Mouse (Mus musculus): ENCODE data around the gene Gna12. TPM values are rescaled to one million over a fixed set of nuclear protein-coding genes. Genes with fewer than 3 reads are reported as not detected.

Gene Gna12
- polyA plus RNA-seq, 1 experiment, result 2.3 TPM

DNA sequence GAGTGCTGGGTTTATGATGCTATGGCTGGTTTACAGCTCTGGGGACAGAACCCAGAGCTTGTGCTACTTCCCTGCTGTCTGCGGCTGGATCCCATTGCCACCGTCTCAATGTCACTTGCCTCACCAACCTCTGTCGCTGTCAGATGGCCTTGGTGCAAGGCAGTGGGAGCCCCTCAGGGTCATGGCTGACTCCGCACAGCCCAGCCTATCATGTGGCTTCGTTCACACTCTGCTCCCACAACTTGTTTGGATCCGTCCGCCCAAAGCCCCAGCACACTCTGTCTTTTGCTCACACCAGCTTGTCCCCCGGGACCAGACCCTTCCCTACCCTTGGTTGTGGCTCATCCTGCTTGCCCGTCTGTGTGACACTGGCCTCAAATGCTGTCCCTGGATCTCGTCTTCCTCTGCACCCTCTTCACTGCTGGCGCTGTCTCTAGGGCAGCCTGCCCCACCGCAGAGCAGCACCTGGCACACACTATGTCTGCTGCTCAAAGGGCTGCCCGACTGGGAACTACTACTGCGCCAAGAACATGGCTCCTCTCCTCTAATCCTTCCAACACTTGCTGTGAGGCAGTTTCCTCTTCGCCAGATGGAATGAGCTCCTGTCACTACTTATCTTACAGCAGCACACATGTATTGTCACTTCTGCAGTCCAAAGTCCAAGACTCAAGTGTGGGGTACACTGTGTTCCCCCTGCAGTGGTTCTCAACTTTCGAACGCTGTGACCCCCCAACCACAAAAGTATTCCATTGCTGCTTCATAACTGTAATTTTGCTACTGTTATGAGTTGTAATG, 103.1 kb downstream of the Gna12 start:
- no peaks in the 10 kb centered on the region for H3K9me3 ChIP-seq (ENCODE audit: control insufficient read depth, low read length)
- TF ChIP-seq GATA1 (IDR thresholded peaks at IDR 0.05; ENCODE audit: low read length) (no peak), TAL1 (IDR thresholded peaks at IDR 0.05; ENCODE audit: low read length) (no peak)
- H3K36me3 ChIP-seq (ENCODE audit: control insufficient read depth), result no peaks in the 10 kb centered on the region
- no peaks in the 10 kb centered on the region; the same call in 1 of the 2 replicates for H3K27me3 ChIP-seq (ENCODE audit: control insufficient read depth)
- H3K4me3 ChIP-seq (replicated peaks), result no peak overlapping the region
- peaks cover 9% of the 10 kb centered on the region for H3K4me1 ChIP-seq (ENCODE audit: control insufficient read depth)

DNA sequence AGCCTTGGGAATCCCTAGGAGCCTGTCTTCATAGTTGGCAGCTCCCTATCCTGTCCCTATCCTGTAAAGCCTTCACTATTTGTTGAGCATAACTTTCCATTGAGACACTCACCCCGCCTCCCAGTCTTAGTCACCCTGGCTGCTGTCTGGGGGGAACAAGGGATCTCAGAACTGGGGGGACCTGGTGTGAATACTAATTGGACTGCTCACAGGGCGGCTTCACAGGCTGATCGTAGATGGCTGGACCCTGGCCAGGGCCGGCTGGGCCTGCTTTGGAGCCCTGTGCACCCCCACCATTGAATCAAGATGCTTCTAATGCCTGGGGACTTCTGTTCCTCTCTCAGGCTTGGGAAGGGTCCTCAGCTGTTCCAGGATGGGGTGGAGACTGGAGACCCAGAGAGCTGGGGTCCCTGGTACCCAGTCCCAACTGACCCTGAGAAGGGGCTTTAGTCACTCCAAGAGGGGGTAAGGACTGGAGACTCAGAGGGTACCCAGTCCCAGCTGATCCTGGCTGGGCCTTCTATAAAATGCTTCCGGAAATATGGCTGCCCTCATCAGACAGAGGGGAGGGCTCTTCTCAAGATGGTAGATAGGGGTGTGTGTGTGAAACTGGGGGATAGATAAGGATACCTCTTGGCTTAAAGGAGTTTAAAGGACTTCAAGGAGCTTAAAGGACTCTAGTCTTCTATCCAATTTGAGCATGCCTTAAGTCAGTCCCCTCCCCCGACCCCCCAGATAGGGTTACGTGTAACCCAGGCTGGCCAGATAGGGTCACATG, 104.0 kb downstream of the Gna12 start:
- Histone ChIP-seq H3K27me3 (ENCODE audit: control insufficient read depth) (no peaks in the 10 kb centered on the region; the same call in 1 of the 2 replicates), H3K4me3 (replicated peaks) (no peak overlapping the region), H3K9me3 (ENCODE audit: control insufficient read depth, low read length) (no peaks in the 10 kb centered on the region), H3K4me1 (ENCODE audit: control insufficient read depth) (peaks cover 9% of the 10 kb centered on the region), H3K36me3 (ENCODE audit: control insufficient read depth) (no peaks in the 10 kb centered on the region)
- TF ChIP-seq TAL1 (IDR thresholded peaks at IDR 0.05; ENCODE audit: low read length) (no peak), GATA1 (IDR thresholded peaks at IDR 0.05; ENCODE audit: low read length) (no peak)

DNA sequence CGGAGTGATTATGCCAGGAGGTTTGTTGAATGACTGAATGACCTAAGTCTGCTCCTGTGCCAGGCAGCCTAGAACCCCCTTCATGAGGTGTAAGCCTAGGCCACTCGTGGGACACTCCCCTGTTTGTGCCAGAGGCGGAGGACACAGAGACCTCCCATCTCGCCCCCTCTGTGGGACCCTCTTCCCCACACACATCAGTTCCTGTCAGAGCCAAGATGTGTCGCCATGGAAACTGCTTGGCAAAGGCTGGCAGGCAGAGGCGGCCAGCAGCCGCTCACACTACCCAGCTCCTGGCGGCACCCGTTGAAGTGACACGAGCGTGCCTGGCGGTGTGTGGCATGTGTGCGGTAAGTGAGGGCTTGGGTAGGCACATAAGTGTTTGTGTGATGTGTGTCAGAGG, 106.4 kb downstream of the Gna12 start, which contains the start of gene Amz1:
TSS of gene Amz1 (plus strand) at position 306 of the 400 bp plus-strand sequence.
- Histone ChIP-seq H3K4me1 (ENCODE audit: control insufficient read depth) (peaks cover 9% of the 10 kb centered on the region), H3K27me3 (ENCODE audit: control insufficient read depth) (no peaks in the 10 kb centered on the region; the same call in 1 of the 2 replicates), H3K9me3 (ENCODE audit: control insufficient read depth, low read length) (no peaks in the 10 kb centered on the region; the same call in 1 of the 2 replicates), H3K4me3 (replicated peaks) (no peak within 1 kb of the TSS), H3K36me3 (ENCODE audit: control insufficient read depth) (peaks cover 1% of the 10 kb centered on the region)
- TF ChIP-seq TAL1 (IDR thresholded peaks at IDR 0.05; ENCODE audit: low read length) (no peak), GATA1 (IDR thresholded peaks at IDR 0.05; ENCODE audit: low read length) (no peak)

DNA sequence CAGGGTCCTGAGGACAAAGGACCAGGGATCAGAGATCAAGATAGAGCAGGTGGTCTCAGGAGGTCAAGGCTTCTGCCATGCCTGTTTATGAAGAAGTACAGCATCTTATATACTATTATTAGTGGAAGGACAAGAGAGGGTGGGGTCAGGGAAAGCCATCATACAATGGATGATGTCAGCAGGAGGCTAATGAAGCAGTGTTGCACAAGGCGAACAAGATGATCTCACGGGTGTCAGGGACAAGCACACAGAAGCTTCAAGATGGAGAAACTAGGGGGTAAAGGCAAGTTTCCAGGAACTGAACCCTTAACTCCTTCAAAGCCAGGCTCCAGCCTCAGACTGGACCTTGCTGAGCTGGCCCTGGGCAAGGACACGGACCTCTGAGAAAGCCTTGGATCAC, 108.1 kb downstream of the Gna12 start:
- Histone ChIP-seq H3K36me3 (ENCODE audit: control insufficient read depth) (peaks cover 18% of the 10 kb centered on the region), H3K27me3 (ENCODE audit: control insufficient read depth) (no peaks in the 10 kb centered on the region; the same call in 1 of the 2 replicates), H3K9me3 (ENCODE audit: control insufficient read depth, low read length) (no peaks in the 10 kb centered on the region; the same call in 1 of the 2 replicates), H3K4me3 (replicated peaks) (no peak overlapping the region), H3K4me1 (ENCODE audit: control insufficient read depth) (peaks cover 7% of the 10 kb centered on the region)
- TF ChIP-seq GATA1 (IDR thresholded peaks at IDR 0.05; ENCODE audit: low read length) (no peak), TAL1 (IDR thresholded peaks at IDR 0.05; ENCODE audit: low read length) (no peak)

DNA sequence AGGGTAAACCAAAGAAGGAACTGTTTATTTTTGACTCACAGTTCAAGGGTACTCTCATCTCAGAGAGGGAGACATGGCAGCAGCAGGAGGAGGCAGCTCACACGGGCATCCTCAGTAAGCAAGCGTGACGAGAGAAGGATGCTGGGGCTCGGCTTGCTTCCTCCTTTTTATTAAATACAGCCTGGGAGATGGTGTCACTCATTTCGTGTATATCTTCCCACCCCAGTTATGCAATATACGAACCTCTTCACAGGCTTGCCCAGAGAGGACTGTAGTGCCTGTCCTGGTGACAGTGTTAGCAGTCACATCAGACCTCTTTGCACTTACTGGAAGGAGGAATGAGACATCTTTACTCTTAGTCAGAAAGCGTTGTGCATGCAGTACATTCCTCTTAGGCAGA, 109.5 kb downstream of the Gna12 start:
- no peaks in the 10 kb centered on the region; the same call in 1 of the 2 replicates for H3K27me3 ChIP-seq (ENCODE audit: control insufficient read depth)
- TF ChIP-seq GATA1 (IDR thresholded peaks at IDR 0.05; ENCODE audit: low read length) (no peak), TAL1 (IDR thresholded peaks at IDR 0.05; ENCODE audit: low read length) (no peak)
- no peak overlapping the region for H3K4me3 ChIP-seq (replicated peaks)
- H3K36me3 ChIP-seq (ENCODE audit: control insufficient read depth), result peaks cover 31% of the 10 kb centered on the region
- no peaks in the 10 kb centered on the region; the same call in 1 of the 2 replicates for H3K4me1 ChIP-seq (ENCODE audit: control insufficient read depth)
- no peaks in the 10 kb centered on the region; the same call in 1 of the 2 replicates for H3K9me3 ChIP-seq (ENCODE audit: control insufficient read depth, low read length)

DNA sequence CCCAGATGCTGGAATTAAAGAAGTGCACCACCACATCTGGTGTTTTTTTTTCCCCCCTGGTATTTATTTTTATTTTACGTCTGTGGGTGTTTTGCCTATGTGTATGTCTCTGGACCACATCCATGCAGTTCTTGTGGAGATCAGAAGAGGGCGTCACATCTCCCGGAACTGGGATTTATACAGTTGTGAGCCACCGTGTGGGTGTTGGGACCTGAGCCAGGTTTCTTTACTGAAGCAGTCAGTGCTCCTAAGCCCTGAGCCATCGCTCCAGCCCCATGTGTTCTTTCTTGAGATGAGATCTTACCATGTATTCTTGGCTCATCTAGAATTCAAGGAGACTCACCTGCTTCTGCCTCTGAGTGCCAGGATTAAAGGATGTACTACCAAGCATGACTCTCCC, 119.2 kb downstream of the Gna12 start:
- Histone ChIP-seq H3K9me3 (ENCODE audit: control insufficient read depth, low read length) (no peaks in the 10 kb centered on the region), H3K4me3 (replicated peaks) (no peak overlapping the region), H3K4me1 (ENCODE audit: control insufficient read depth) (peaks cover 6% of the 10 kb centered on the region), H3K27me3 (ENCODE audit: control insufficient read depth) (no peaks in the 10 kb centered on the region), H3K36me3 (ENCODE audit: control insufficient read depth) (peaks cover 65% of the 10 kb centered on the region)
- TF ChIP-seq TAL1 (IDR thresholded peaks at IDR 0.05; ENCODE audit: low read length) (no peak), GATA1 (IDR thresholded peaks at IDR 0.05; ENCODE audit: low read length) (no peak)

DNA sequence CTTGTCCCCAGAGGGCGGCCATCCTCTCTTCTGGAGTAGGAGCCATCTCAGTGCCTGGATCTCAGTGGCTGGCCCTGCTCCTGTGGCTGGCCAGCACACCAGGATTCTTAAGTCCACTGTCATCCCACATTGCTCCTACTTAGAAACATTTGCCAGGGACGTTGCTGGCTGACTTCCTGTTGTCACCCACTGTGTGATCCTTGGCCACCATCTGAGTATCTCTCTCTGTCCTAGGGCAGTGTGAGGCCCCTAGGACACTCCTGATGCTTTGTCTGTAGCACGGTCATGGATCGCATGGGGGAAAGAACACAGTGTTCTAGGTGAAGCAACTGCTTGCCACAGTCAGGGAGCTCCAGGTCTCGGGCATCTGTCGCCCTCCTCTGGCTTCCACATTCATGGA, 119.9 kb downstream of the Gna12 start:
- TF ChIP-seq TAL1 (IDR thresholded peaks at IDR 0.05; ENCODE audit: low read length) (no peak), GATA1 (IDR thresholded peaks at IDR 0.05; ENCODE audit: low read length) (no peak)
- H3K27me3 ChIP-seq (ENCODE audit: control insufficient read depth), result no peaks in the 10 kb centered on the region
- peaks cover 13% of the 10 kb centered on the region for H3K4me1 ChIP-seq (ENCODE audit: control insufficient read depth)
- peaks cover 59% of the 10 kb centered on the region for H3K36me3 ChIP-seq (ENCODE audit: control insufficient read depth)
- no peaks in the 10 kb centered on the region for H3K9me3 ChIP-seq (ENCODE audit: control insufficient read depth, low read length)
- no peak overlapping the region for H3K4me3 ChIP-seq (replicated peaks)

Other genes with a start within 250 kb of the Gna12 start
- 2.6 and 3.7 TPM in 2 replicates for gene Lfng, start 223.1 kb downstream of the Gna12 start, polyA plus RNA-seq (2012)
- gene Ttyh3, start 181.4 kb downstream of the Gna12 start, polyA plus RNA-seq (2012), result 8.6 and 8.9 TPM in 2 replicates
- gene Iqce, start 128.1 kb downstream of the Gna12 start, polyA plus RNA-seq (2012), result 0.06 and 0.16 TPM in 2 replicates
- gene Brat1, start 125.4 kb downstream of the Gna12 start, polyA plus RNA-seq (2012), result 0.31 and 0.34 TPM in 2 replicates
- gene Amz1, start 106.3 kb downstream of the Gna12 start, polyA plus RNA-seq (2012), result 0.04 TPM in 1 of 2 replicates, not detected in the other
- 0.08 TPM in 1 of 2 replicates, not detected in the other for gene Card11, start 170.2 kb upstream of the Gna12 start, polyA plus RNA-seq (2012)